Mouse (Mus musculus): ENCODE measurements around the gene Fbxo24. TPM values are rescaled to one million over a fixed set of nuclear protein-coding genes. Genes with fewer than 3 reads are reported as not detected.

Fbxo24 gene
- polyA plus RNA-seq, 1 experiment from 2014 or later = 0.14 TPM

GRCm38 (mm10) chr5:137570691-137571586 lies 57.9 kb downstream of the Fbxo24 start:
- WGBS = 78% methylated on average over 17 of the region's 17 CpGs
- no peaks in the 10 kb centered on the region for H3K36me3 ChIP-seq (ENCODE audit: control insufficient read depth, insufficient read depth, low read length)
- no peak overlapping the region for H3K4me3 ChIP-seq (ENCODE audit: low read depth, low read length)
- no peak overlapping the region for H3K27ac ChIP-seq (ENCODE audit: low read length)
- ATAC-seq (ENCODE audit: insufficient number of reproducible peaks, insufficient read depth, low FRiP score, low read depth) = peak; percentile 56; the same call in 1 of the 2 replicates
- no peak overlapping the region for H3K4me2 ChIP-seq (replicated peaks; ENCODE audit: low read depth, low read length)
- H3K4me1 ChIP-seq (ENCODE audit: control insufficient read depth, insufficient read depth, low read length) = no peaks in the 10 kb centered on the region
- no peaks in the 10 kb centered on the region for H3K9me3 ChIP-seq (ENCODE audit: control insufficient read depth, low read depth, low read length)
- no peak overlapping the region for H3K9ac ChIP-seq (replicated peaks; ENCODE audit: low read depth, low read length)
- no peaks in the 10 kb centered on the region for H3K27me3 ChIP-seq (ENCODE audit: control insufficient read depth, insufficient read depth, low read length)

- H3K27ac ChIP-seq (ENCODE audit: low read length) = no peak overlapping the region
- no peak for ATAC-seq (ENCODE audit: insufficient number of reproducible peaks, insufficient read depth, low FRiP score, low read depth)
- H3K36me3 ChIP-seq (ENCODE audit: control insufficient read depth, insufficient read depth, low read length) = no peaks in the 10 kb centered on the region
- no peak overlapping the region for H3K4me3 ChIP-seq (ENCODE audit: low read depth, low read length)
- H3K4me1 ChIP-seq (ENCODE audit: control insufficient read depth, insufficient read depth, low read length) = no peaks in the 10 kb centered on the region
- 46% methylated on average over 7 of the region's 7 CpGs for WGBS
- H3K9me3 ChIP-seq (ENCODE audit: control insufficient read depth, low read depth, low read length) = no peaks in the 10 kb centered on the region
- no peak overlapping the region for H3K9ac ChIP-seq (replicated peaks; ENCODE audit: low read depth, low read length)
- H3K27me3 ChIP-seq (ENCODE audit: control insufficient read depth, insufficient read depth, low read length) = no peaks in the 10 kb centered on the region
- no peak overlapping the region for H3K4me2 ChIP-seq (replicated peaks; ENCODE audit: low read depth, low read length)
Observed at GRCm38 (mm10) chr5:137570181-137570580, 58.6 kb downstream of the Fbxo24 start.

GRCm38 (mm10) chr5:137569665-137570064 lies 59.1 kb downstream of the Fbxo24 start, which contains the start of gene Tfr2:
Gene Tfr2 (plus strand): TSS chr5:137569840.
- H3K36me3 ChIP-seq (ENCODE audit: control insufficient read depth, insufficient read depth, low read length) = no peaks in the 10 kb centered on the region
- no peak within 1 kb of the TSS for H3K9ac ChIP-seq (replicated peaks; ENCODE audit: low read depth, low read length)
- WGBS = 26% methylated on average over 9 of the region's 9 CpGs
- no peak within 1 kb of the TSS for H3K27ac ChIP-seq (ENCODE audit: low read length)
- H3K27me3 ChIP-seq (ENCODE audit: control insufficient read depth, insufficient read depth, low read length) = no peaks in the 10 kb centered on the region
- ATAC-seq (ENCODE audit: insufficient number of reproducible peaks, insufficient read depth, low FRiP score, low read depth) = peak; percentile 59
- no peaks in the 10 kb centered on the region for H3K9me3 ChIP-seq (ENCODE audit: control insufficient read depth, low read depth, low read length)
- no peaks in the 10 kb centered on the region for H3K4me1 ChIP-seq (ENCODE audit: control insufficient read depth, insufficient read depth, low read length)
- no peak within 1 kb of the TSS for H3K4me3 ChIP-seq (ENCODE audit: low read depth, low read length)
- no peak within 1 kb of the TSS for H3K4me2 ChIP-seq (replicated peaks; ENCODE audit: low read depth, low read length)

GRCm38 (mm10) chr5:137569031-137569430 lies 59.8 kb downstream of the Fbxo24 start:
- no peaks in the 10 kb centered on the region for H3K9me3 ChIP-seq (ENCODE audit: control insufficient read depth, low read depth, low read length)
- WGBS = 68% methylated on average over 12 of the region's 12 CpGs
- no peaks in the 10 kb centered on the region for H3K36me3 ChIP-seq (ENCODE audit: control insufficient read depth, insufficient read depth, low read length)
- H3K4me3 ChIP-seq (ENCODE audit: low read depth, low read length) = no peak overlapping the region
- H3K27me3 ChIP-seq (ENCODE audit: control insufficient read depth, insufficient read depth, low read length) = no peaks in the 10 kb centered on the region
- no peaks in the 10 kb centered on the region for H3K4me1 ChIP-seq (ENCODE audit: control insufficient read depth, insufficient read depth, low read length)
- no peak for ATAC-seq (ENCODE audit: insufficient number of reproducible peaks, insufficient read depth, low FRiP score, low read depth)
- no peak overlapping the region for H3K27ac ChIP-seq (ENCODE audit: low read length)
- no peak overlapping the region for H3K9ac ChIP-seq (replicated peaks; ENCODE audit: low read depth, low read length)
- no peak overlapping the region for H3K4me2 ChIP-seq (replicated peaks; ENCODE audit: low read depth, low read length)

- H3K36me3 ChIP-seq (ENCODE audit: control insufficient read depth, insufficient read depth, low read length) = no peaks in the 10 kb centered on the region
- H3K4me3 ChIP-seq (ENCODE audit: low read depth, low read length) = no peak overlapping the region
- no peak for ATAC-seq (ENCODE audit: insufficient number of reproducible peaks, insufficient read depth, low FRiP score, low read depth)
- no peaks in the 10 kb centered on the region for H3K4me1 ChIP-seq (ENCODE audit: control insufficient read depth, insufficient read depth, low read length)
- H3K9me3 ChIP-seq (ENCODE audit: control insufficient read depth, low read depth, low read length) = no peaks in the 10 kb centered on the region
- no peak overlapping the region for H3K9ac ChIP-seq (replicated peaks; ENCODE audit: low read depth, low read length)
- no peak overlapping the region for H3K27ac ChIP-seq (ENCODE audit: low read length)
- H3K4me2 ChIP-seq (replicated peaks; ENCODE audit: low read depth, low read length) = no peak overlapping the region
- WGBS = 80% methylated on average over 8 of the region's 8 CpGs
- H3K27me3 ChIP-seq (ENCODE audit: control insufficient read depth, insufficient read depth, low read length) = no peaks in the 10 kb centered on the region
Observed at GRCm38 (mm10) chr5:137568223-137568798, 60.5 kb downstream of the Fbxo24 start.

GRCm38 (mm10) chr5:137566416-137566815 lies 62.4 kb downstream of the Fbxo24 start:
- no peak for ATAC-seq (ENCODE audit: insufficient number of reproducible peaks, insufficient read depth, low FRiP score, low read depth)
- H3K4me1 ChIP-seq (ENCODE audit: control insufficient read depth, insufficient read depth, low read length) = no peaks in the 10 kb centered on the region

GRCm38 (mm10) chr5:137565744-137566143 lies 63.1 kb downstream of the Fbxo24 start:
- WGBS = 66% methylated on average over 6 of the region's 6 CpGs
- Histone ChIP-seq H3K4me1 (ENCODE audit: control insufficient read depth, insufficient read depth, low read length) (no peaks in the 10 kb centered on the region), H3K4me3 (ENCODE audit: low read depth, low read length) (no peak overlapping the region), H3K9ac (replicated peaks; ENCODE audit: low read depth, low read length) (no peak overlapping the region), H3K4me2 (replicated peaks; ENCODE audit: low read depth, low read length) (no peak overlapping the region), H3K9me3 (ENCODE audit: control insufficient read depth, low read depth, low read length) (no peaks in the 10 kb centered on the region), H3K36me3 (ENCODE audit: control insufficient read depth, insufficient read depth, low read length) (no peaks in the 10 kb centered on the region), H3K27me3 (ENCODE audit: control insufficient read depth, insufficient read depth, low read length) (no peaks in the 10 kb centered on the region), H3K27ac (ENCODE audit: low read length) (no peak overlapping the region)
- no peak for ATAC-seq (ENCODE audit: insufficient number of reproducible peaks, insufficient read depth, low FRiP score, low read depth)

More at GRCm38 (mm10) chr5:137566416-137566815, 62.4 kb downstream of the Fbxo24 start:
- H3K27me3 ChIP-seq (ENCODE audit: control insufficient read depth, insufficient read depth, low read length) = no peaks in the 10 kb centered on the region
- H3K4me3 ChIP-seq (ENCODE audit: low read depth, low read length) = no peak overlapping the region
- WGBS = 90% methylated on average over 5 of the region's 5 CpGs
- H3K4me2 ChIP-seq (replicated peaks; ENCODE audit: low read depth, low read length) = no peak overlapping the region
- no peaks in the 10 kb centered on the region for H3K9me3 ChIP-seq (ENCODE audit: control insufficient read depth, low read depth, low read length)
- H3K27ac ChIP-seq (ENCODE audit: low read length) = no peak overlapping the region
- no peaks in the 10 kb centered on the region for H3K36me3 ChIP-seq (ENCODE audit: control insufficient read depth, insufficient read depth, low read length)
- H3K9ac ChIP-seq (replicated peaks; ENCODE audit: low read depth, low read length) = no peak overlapping the region

- no peak overlapping the region for H3K27ac ChIP-seq (ENCODE audit: low read length)
- H3K4me2 ChIP-seq (replicated peaks; ENCODE audit: low read depth, low read length) = no peak overlapping the region
- H3K9ac ChIP-seq (replicated peaks; ENCODE audit: low read depth, low read length) = no peak overlapping the region
- H3K27me3 ChIP-seq (ENCODE audit: control insufficient read depth, insufficient read depth, low read length) = no peaks in the 10 kb centered on the region
- H3K4me3 ChIP-seq (ENCODE audit: low read depth, low read length) = no peak overlapping the region
- ATAC-seq (ENCODE audit: insufficient number of reproducible peaks, insufficient read depth, low FRiP score, low read depth) = no peak
- 63% methylated on average over 10 of the region's 10 CpGs for WGBS
- H3K36me3 ChIP-seq (ENCODE audit: control insufficient read depth, insufficient read depth, low read length) = no peaks in the 10 kb centered on the region
- no peaks in the 10 kb centered on the region for H3K9me3 ChIP-seq (ENCODE audit: control insufficient read depth, low read depth, low read length)
- H3K4me1 ChIP-seq (ENCODE audit: control insufficient read depth, insufficient read depth, low read length) = no peaks in the 10 kb centered on the region
Observed at GRCm38 (mm10) chr5:137562965-137563364, 65.8 kb downstream of the Fbxo24 start.
